Mouse (Mus musculus): ENCODE data around the gene Rock2.

DNA sequence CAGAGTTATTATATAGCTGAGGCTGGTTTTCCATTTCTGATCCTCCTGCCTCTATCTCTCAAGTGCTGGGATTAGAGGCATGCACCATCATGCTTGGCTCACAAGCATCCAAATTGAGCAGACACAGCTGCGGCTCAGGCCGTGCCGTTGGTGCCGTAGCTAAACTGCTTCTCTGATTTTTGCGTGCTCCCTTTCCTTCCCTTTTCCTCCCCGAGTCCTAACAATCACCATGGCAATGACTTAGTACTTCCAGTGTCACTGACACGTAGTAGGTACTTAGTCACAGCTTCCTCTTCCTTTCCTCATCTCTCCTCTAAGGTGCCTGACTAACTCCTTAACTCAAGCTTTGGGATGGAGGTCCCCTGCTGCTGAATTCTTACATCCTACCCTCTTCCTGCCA, 19.0 kb upstream of the Rock2 start:
- no peak for TF ChIP-seq CTCF (IDR thresholded peaks at IDR 0.05; ENCODE audit: insufficient read depth, low read depth, low read length)
- no peak for TF ChIP-seq POLR2A (IDR thresholded peaks at IDR 0.05; ENCODE audit: insufficient read depth, low read depth, low read length)
